In genomic region chr3:57573898-57574570, GRCm38 (mm10) we compare ENCODE assay signal across 7 mouse cellular contexts. TPM values are rescaled to one million over a fixed set of nuclear protein-coding genes. Genes with fewer than 3 reads are reported as not detected.
A peak's percentile ranks its signal among the peaks of the same experiment; 100 is the strongest.
DNase-seq lines count a peak whose midpoint lies in the region; ATAC-seq and TF ChIP-seq lines count a peak whose summit lies in the region.

No protein-coding gene starts in this region.

- no peaks in the 10 kb centered on the region for H3K27me3 ChIP-seq in C2C12 (ENCODE audit: control insufficient read depth, insufficient read depth, insufficient read length)
- no peaks in the 10 kb centered on the region for H3K27me3 ChIP-seq in heart, embryonic 16.5 days (ENCODE audit: control insufficient read depth, insufficient read depth, low read length)
- H3K27me3 ChIP-seq in midbrain, embryonic 10.5 days (ENCODE audit: low read depth, poor library complexity, severe bottlenecking): no peaks in the 10 kb centered on the region

- H3K27ac ChIP-seq in heart, embryonic 16.5 days (ENCODE audit: low read length): peak overlapping the region; percentile 99
- H3K27ac ChIP-seq in midbrain, embryonic 10.5 days (replicated peaks): 0 out of 2 replicates have a peak overlapping the region, but pooled peaks have one; percentile 94

- ATAC-seq in heart, embryonic 16.5 days (replicated peaks; ENCODE audit: extremely low read depth, insufficient read depth, low FRiP score): no peak

- H3K9me3 ChIP-seq in heart, embryonic 16.5 days (replicated peaks; ENCODE audit: control insufficient read depth, low read length): no peaks in the 10 kb centered on the region; the same call in 1 of the 2 replicates
- no peaks in the 10 kb centered on the region for H3K9me3 ChIP-seq in midbrain, embryonic 10.5 days (replicated peaks)

- H3K4me1 ChIP-seq in heart, embryonic 16.5 days (ENCODE audit: control insufficient read depth, insufficient read depth, low read length): peaks cover 18% of the 10 kb centered on the region
- peaks cover 39% of the 10 kb centered on the region for H3K4me1 ChIP-seq in midbrain, embryonic 10.5 days

- H3K36me3 ChIP-seq in C2C12 (ENCODE audit: control insufficient read depth, insufficient read depth): peaks cover 43% of the 10 kb centered on the region
- peaks cover 11% of the 10 kb centered on the region for H3K36me3 ChIP-seq in heart, embryonic 16.5 days (ENCODE audit: control insufficient read depth, insufficient read depth)
- H3K36me3 ChIP-seq in midbrain, embryonic 10.5 days: peaks cover 32% of the 10 kb centered on the region

- H3K79me3 ChIP-seq in C2C12 (ENCODE audit: low read depth): peaks cover 61% of the 10 kb centered on the region

- no peak for TF ChIP-seq CTCF in C2C12 (IDR thresholded peaks at IDR 0.05; ENCODE audit: control insufficient read depth, insufficient read depth, insufficient read length)

- peak; percentile 67 for DNase-seq in NIH3T3 (ENCODE audit: low read depth)
- DNase-seq in midbrain, embryonic 10.5 days (ENCODE audit: low spot score): no peak
- no peak for DNase-seq in urinary bladder, postnatal 10 days (ENCODE audit: low spot score)
- DNase-seq in thymus, postnatal 36 days: no peak
- no peak for DNase-seq in adrenal gland, postnatal 14 days

- 20% methylated on average over 14 of the region's 14 CpGs for WGBS in heart, embryonic 16.5 days
- WGBS in midbrain, embryonic 10.5 days: 56% methylated on average over 14 of the region's 14 CpGs

- H3K4me2 ChIP-seq in heart, embryonic 16.5 days (ENCODE audit: low read depth, low read length): peak overlapping the region; percentile 82

- H3ac ChIP-seq in C2C12 (ENCODE audit: control insufficient read depth, insufficient read length, low read depth): peak overlapping the region; percentile 50

- H3K9ac ChIP-seq in heart, embryonic 16.5 days (ENCODE audit: low read length): peak overlapping the region; percentile 92

- peak overlapping the region; percentile 76 for H3K4me3 ChIP-seq in C2C12 (ENCODE audit: insufficient read depth, poor library complexity, severe bottlenecking)
- H3K4me3 ChIP-seq in heart, embryonic 16.5 days (ENCODE audit: low read length): peak overlapping the region; percentile 92
- peak overlapping the region; percentile 90 for H3K4me3 ChIP-seq in midbrain, embryonic 10.5 days

- H3K79me2 ChIP-seq in C2C12 (ENCODE audit: control insufficient read depth, insufficient read depth): peaks cover 63% of the 10 kb centered on the region

TF ChIP-seq in C2C12, 6 proteins besides CTCF, POLR2A, EP300 and RAD21:
- TF ChIP-seq MAX (IDR thresholded peaks at IDR 0.05) (no peak), CEBPB (IDR thresholded peaks at IDR 0.05; ENCODE audit: low read depth) (no peak), USF1 (IDR thresholded peaks at IDR 0.05; ENCODE audit: low read depth) (no peak), MYOD1 (IDR thresholded peaks at IDR 0.05; ENCODE audit: control insufficient read depth, insufficient read length, low read depth) (no peak), FOSL1 (IDR thresholded peaks at IDR 0.05; ENCODE audit: insufficient read depth, low read length, poor library complexity, severe bottlenecking) (no peak), MYOG (IDR thresholded peaks at IDR 0.05; ENCODE audit: control insufficient read depth, extremely low read depth, insufficient read length) (no peak)

RNA-seq across cellular contexts. Expression of gene Wwtr1, which starts 1.7 kb away (rescaled TPM):
- 26.7 TPM for polyA plus RNA-seq in C2C12 (2012; fragmentation: generic; extraction: Trizol)
- polyA plus RNA-seq in heart, embryonic 16.5 days (2015; fragmentation: Nextera tagmentation; extraction: Ambion mirVana): 17.7 and 20.0 TPM in 2 replicates
- polyA plus RNA-seq in midbrain, embryonic 10.5 days (2016; fragmentation: Nextera tagmentation; extraction: Ambion mirVana): 11.4 and 13.3 TPM in 2 replicates
- 46.8 and 50.8 TPM in 2 replicates for total RNA-seq in adrenal gland, postnatal 14 days (2021)
